Mouse (Mus musculus) MEL (cell line): ENCODE measurements around the gene Nhlrc3. TPM values are rescaled to one million over a fixed set of nuclear protein-coding genes. Genes with fewer than 3 reads are reported as not detected.

Source experiments
- DNase-seq: peaks from one replicate; pipeline ENCODE4 v3.0.0; 2011; ENCODE audit warnings: low read depth, low spot score
- H3K27ac ChIP-seq: 2 replicates; pipeline ENCODE4 v1.5.1; 2012; ENCODE audit warnings: low read depth, mild to moderate bottlenecking, control low read depth, low read length, moderate library complexity; ENCODE audit not compliant: control insufficient read depth
- H3K27me3 ChIP-seq, 2 experiments: fragments of 150-350 bp in 1 of 2; sonication (generic) in 1 of 2; 2 replicates each; pipeline ENCODE4 v1.6.1; 2012; ENCODE audit warnings: low read length in 2 of 2, mild to moderate bottlenecking in 2 of 2, improper control_type of control experiment in 1 of 2, moderate library complexity in 1 of 2; ENCODE audit not compliant: insufficient read depth in 2 of 2, control insufficient read depth in 1 of 2
- H3K36me3 ChIP-seq, 2 experiments: 2 replicates each; pipeline ENCODE4 v1.6.1; 2012 to 2014; ENCODE audit warnings: low read length in 2 of 2, improper control_type of control experiment in 1 of 2, inconsistent platforms in 1 of 2, mild to moderate bottlenecking in 1 of 2; ENCODE audit not compliant: insufficient read depth in 2 of 2, control insufficient read depth in 1 of 2
- H3K4me1 ChIP-seq, 2 experiments: fragments of 150-350 bp in 1 of 2; sonication (generic) in 1 of 2; 2 replicates each; pipeline ENCODE4 v1.6.1; 2012; ENCODE audit warnings: low read length in 2 of 2, improper control_type of control experiment in 1 of 2, mild to moderate bottlenecking in 1 of 2; ENCODE audit not compliant: insufficient read depth in 2 of 2, control insufficient read depth in 1 of 2
- H3K4me3 ChIP-seq, 2 experiments: fragments of 150-350 bp in 1 of 2; sonication (generic) in 1 of 2; 2 replicates each; pipeline ENCODE4 v1.5.1; 2012; ENCODE audit warnings: low read depth in 2 of 2, low read length in 2 of 2, mild to moderate bottlenecking in 2 of 2, moderate library complexity in 2 of 2, control low read depth in 1 of 2, improper control_type of control experiment in 1 of 2; ENCODE audit not compliant: control insufficient read depth in 1 of 2, insufficient read depth in 1 of 2
- H3K79me2 ChIP-seq: 2 replicates; pipeline ENCODE4 v1.6.1; 2012; ENCODE audit warnings: mild to moderate bottlenecking, low read length, moderate library complexity; ENCODE audit not compliant: control insufficient read depth, poor library complexity, insufficient read depth
- H3K9ac ChIP-seq: 2 replicates; pipeline ENCODE4 v1.6.1; 2012; ENCODE audit warnings: low read depth, mild to moderate bottlenecking, control low read depth, low read length, moderate library complexity; ENCODE audit not compliant: control insufficient read depth, poor library complexity, severe bottlenecking
- H3K9me3 ChIP-seq: fragments of 150-350 bp; sonication (generic); replicated peaks from 2 replicates; pipeline ENCODE4 v1.6.1; 2012; ENCODE audit warnings: mild to moderate bottlenecking, low read length, improper control_type of control experiment, moderate library complexity; ENCODE audit not compliant: insufficient read depth
- CHD2 ChIP-seq: IDR thresholded peaks from 2 replicates; pipeline ENCODE4 v1.6.1; 2011; ENCODE audit warnings: low read length, improper control_type of control experiment
- ELF1 ChIP-seq: IDR thresholded peaks from 2 replicates; pipeline ENCODE4 v1.6.1; 2014; ENCODE audit warnings: low read depth, mild to moderate bottlenecking, inconsistent platforms, low read length, improper control_type of control experiment, moderate library complexity
- ETS1 ChIP-seq: IDR thresholded peaks from 2 replicates; pipeline ENCODE4 v1.6.1; 2012; ENCODE audit warnings: low read depth, mild to moderate bottlenecking, inconsistent platforms, low read length, improper control_type of control experiment, moderate library complexity
- MAX ChIP-seq: IDR thresholded peaks from 2 replicates; pipeline ENCODE4 v1.6.1; 2011; ENCODE audit warnings: low read length, improper control_type of control experiment
- MAZ ChIP-seq: IDR thresholded peaks from 2 replicates; pipeline ENCODE4 v1.6.1; 2012; ENCODE audit warnings: low read depth, mild to moderate bottlenecking, inconsistent platforms, low read length, improper control_type of control experiment
- MEF2A ChIP-seq: IDR thresholded peaks from 2 replicates; pipeline ENCODE4 v1.6.1; 2014; ENCODE audit warnings: low read depth, mild to moderate bottlenecking, inconsistent platforms, low read length, improper control_type of control experiment; ENCODE audit not compliant: poor library complexity, insufficient replicate concordance, severe bottlenecking; ENCODE audit errors: extremely low read depth
- MXI1 ChIP-seq: IDR thresholded peaks from 2 replicates; pipeline ENCODE4 v1.6.1; 2011; ENCODE audit warnings: mild to moderate bottlenecking, low read depth, low read length, improper control_type of control experiment
- MYC ChIP-seq: IDR thresholded peaks from 2 replicates; pipeline ENCODE4 v1.6.1; 2011; ENCODE audit warnings: low read depth, mild to moderate bottlenecking, low read length, improper control_type of control experiment, moderate library complexity
- NELFE ChIP-seq: IDR thresholded peaks from 2 replicates; pipeline ENCODE4 v1.6.1; 2011; ENCODE audit warnings: low read depth, low read length, improper control_type of control experiment
- NRF1 ChIP-seq: IDR thresholded peaks from 2 replicates; pipeline ENCODE4 v1.6.1; 2014; ENCODE audit warnings: low read depth, mild to moderate bottlenecking, inconsistent platforms, low read length, improper control_type of control experiment, moderate library complexity; ENCODE audit not compliant: poor library complexity, insufficient read depth, severe bottlenecking
- POLR2A ChIP-seq, 2 experiments: IDR thresholded peaks; 2 replicates each; pipeline ENCODE4 v1.6.1; 2011 to 2012; ENCODE audit warnings: low read length in 2 of 2, mild to moderate bottlenecking in 2 of 2, control low read depth in 1 of 2, improper control_type of control experiment in 1 of 2, low read depth in 1 of 2, moderate library complexity in 1 of 2; ENCODE audit not compliant: control insufficient read depth in 1 of 2, insufficient read depth in 1 of 2, poor library complexity in 1 of 2
- POLR2AphosphoS5 ChIP-seq: IDR thresholded peaks from 2 replicates; pipeline ENCODE4 v1.6.1; 2012; ENCODE audit warnings: low read depth, borderline replicate concordance, mild to moderate bottlenecking, inconsistent platforms, low read length, moderate library complexity, mixed read lengths
- RCOR1 ChIP-seq: IDR thresholded peaks from 2 replicates; pipeline ENCODE4 v1.6.1; 2012; ENCODE audit warnings: low read depth, mild to moderate bottlenecking, inconsistent platforms, low read length, improper control_type of control experiment
- SIN3A ChIP-seq: IDR thresholded peaks from 2 replicates; pipeline ENCODE4 v1.6.1; 2012; ENCODE audit warnings: low read length, improper control_type of control experiment, inconsistent platforms
- TAL1 ChIP-seq: IDR thresholded peaks from 2 replicates; pipeline ENCODE4 v1.6.1; 2012; ENCODE audit warnings: mild to moderate bottlenecking, inconsistent platforms, low read length, moderate library complexity, mixed read lengths
- TBP ChIP-seq: IDR thresholded peaks from 2 replicates; pipeline ENCODE4 v1.8.0; 2011; ENCODE audit warnings: low read depth, low read length, improper control_type of control experiment
- TCF12 ChIP-seq: IDR thresholded peaks from 2 replicates; pipeline ENCODE4 v1.6.1; 2014; ENCODE audit warnings: low read depth, mild to moderate bottlenecking, inconsistent platforms, low read length, improper control_type of control experiment, moderate library complexity
- USF1 ChIP-seq: IDR thresholded peaks from 2 replicates; pipeline ENCODE4 v1.6.1; 2014; ENCODE audit warnings: low read depth, mild to moderate bottlenecking, inconsistent platforms, low read length, improper control_type of control experiment, moderate library complexity
- USF2 ChIP-seq, 2 experiments: IDR thresholded peaks; 2 replicates each; pipeline ENCODE4 v1.6.1; 2011 to 2012; ENCODE audit warnings: improper control_type of control experiment in 2 of 2, low read length in 2 of 2, borderline replicate concordance in 1 of 2, inconsistent platforms in 1 of 2, low read depth in 1 of 2, mild to moderate bottlenecking in 1 of 2; ENCODE audit not compliant: insufficient read depth in 1 of 2
- ZNF384 ChIP-seq: IDR thresholded peaks from 2 replicates; pipeline ENCODE4 v1.6.1; 2012; ENCODE audit warnings: low read depth, mild to moderate bottlenecking, inconsistent platforms, low read length, improper control_type of control experiment
- polyA plus RNA-seq, 2 experiments: library from polyadenylated mRNA; stranded (reverse) in 1 of 2; unstranded in 1 of 2; fragments of >175 nt in 1 of 2; fragments of >200 nt in 1 of 2; gene quantifications; 2 replicates each; pipeline versions ENCODE4 v1.2.1 to v1.2.4; 2012; ENCODE audit warnings: low replicate concordance in 2 of 2, low read depth in 1 of 2; ENCODE audit not compliant: insufficient read length in 2 of 2, insufficient read depth in 1 of 2, missing spikeins in 1 of 2
- total RNA-seq: library from RNA; depleted of rRNA; stranded (reverse); fragments of 300-350 nt; gene quantifications from 2 replicates; pipeline ENCODE4 v1.2.3, GENCODE M21; 2012

The Nhlrc3 gene
- total and polyA plus RNA-seq, 3 experiments, result 6.7 to 9.1 TPM; not detected in 1

DNA sequence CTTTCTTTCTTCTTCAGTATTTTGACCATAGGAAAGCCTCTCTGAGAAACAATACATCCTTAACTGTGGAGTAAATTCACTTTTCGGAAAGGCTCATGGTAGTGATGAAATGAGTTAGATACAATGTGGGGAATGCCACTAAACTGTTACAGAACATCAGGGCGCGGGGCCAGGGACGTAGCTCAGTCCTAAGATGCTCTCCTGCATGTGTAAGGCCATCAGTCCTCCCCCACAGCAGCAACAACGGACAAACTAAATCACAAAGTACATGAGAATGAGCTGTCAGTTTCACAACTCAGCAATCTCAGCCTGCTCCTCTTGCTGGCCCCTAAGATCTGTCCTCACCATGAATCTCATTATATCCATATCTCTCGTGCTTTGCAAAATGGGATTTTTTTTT lies 8.6 kb downstream of the Nhlrc3 start:
- DNase-seq, result no peak
- Histone ChIP-seq H3K27ac (no peak overlapping the region), H3K27me3 (no peaks in the 10 kb centered on the region), H3K9me3 (no peaks in the 10 kb centered on the region), H3K4me1 (no peaks in the 10 kb centered on the region), H3K36me3 (peaks cover 0 to 2% of the 10 kb centered on the region in 2 experiments; a peak in 2 of 4 replicates), H3K4me3 (no peak overlapping the region), H3K9ac (no peak overlapping the region), H3K79me2 (no peaks in the 10 kb centered on the region)
- TF ChIP-seq MAZ (no peak), MEF2A (no peak), CHD2 (no peak), RCOR1 (no peak), SIN3A (no peak), POLR2AphosphoS5 (no peak), MXI1 (no peak), USF1 (no peak), TBP (no peak), NELFE (no peak), MAX (no peak), POLR2A (IDR thresholded peaks at IDR 0.05; ENCODE audit: control insufficient read depth in 1 of 2, insufficient read depth in 1 of 2, low read depth in 1 of 2, low read length in 2 of 2, poor library complexity in 1 of 2) (no peak), ELF1 (no peak), ETS1 (no peak), NRF1 (no peak), ZNF384 (no peak), USF2 (IDR thresholded peaks at IDR 0.05; ENCODE audit: borderline replicate concordance in 1 of 2, insufficient read depth in 1 of 2, low read depth in 1 of 2, low read length in 2 of 2) (no peak), MYC (no peak)

DNA sequence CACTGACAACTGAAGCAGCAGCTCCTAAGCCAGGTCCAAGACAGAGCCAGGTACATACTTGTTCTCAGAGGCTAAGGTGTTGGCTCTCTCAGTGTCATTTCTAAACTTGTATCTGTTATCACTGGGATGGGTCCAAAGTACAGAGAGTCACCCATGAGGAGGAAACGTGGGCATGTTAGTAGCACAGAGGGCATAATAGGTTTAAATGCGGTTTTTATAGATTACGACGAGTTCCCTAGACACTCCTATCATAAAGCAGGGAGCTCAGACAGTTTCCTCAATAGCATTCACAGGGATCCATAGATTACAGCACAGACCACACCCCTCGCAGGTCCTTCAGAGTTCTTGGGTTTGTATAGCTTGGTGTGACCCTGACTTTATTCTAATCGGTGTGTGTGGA lies 9.1 kb downstream of the Nhlrc3 start:
- Histone ChIP-seq H3K36me3 (peaks cover 0 to 2% of the 10 kb centered on the region in 2 experiments; a peak in 2 of 4 replicates), H3K9me3 (no peaks in the 10 kb centered on the region), H3K9ac (no peak overlapping the region), H3K79me2 (no peaks in the 10 kb centered on the region), H3K27ac (no peak overlapping the region), H3K4me1 (no peaks in the 10 kb centered on the region), H3K4me3 (no peak overlapping the region), H3K27me3 (no peaks in the 10 kb centered on the region)
- no peak for DNase-seq
- no peak for TF ChIP-seq TAL1
- TF ChIP-seq TCF12, result no peak
